In the genomic region with DNA sequence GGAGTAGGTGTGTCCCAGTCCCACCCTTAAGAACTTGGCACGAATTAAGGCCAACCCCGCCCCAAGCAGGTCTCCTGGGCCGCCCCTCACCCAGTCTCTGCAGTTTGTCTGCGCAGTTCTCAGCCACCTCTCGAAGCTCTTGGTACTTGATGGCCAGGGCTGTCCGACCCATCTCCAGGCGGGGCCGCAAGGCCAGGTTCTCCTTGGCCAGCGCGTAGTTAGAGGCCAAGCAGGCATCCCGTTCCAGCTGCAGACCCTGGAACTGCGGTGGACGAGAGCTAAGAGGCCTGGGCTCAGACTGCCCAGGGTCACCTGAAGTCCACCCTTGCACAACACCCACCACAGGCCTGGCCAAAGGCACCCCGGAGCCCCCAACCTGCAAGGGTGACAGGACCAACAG, we compare ENCODE assay signal across 10 mouse cellular contexts. TPM values are rescaled to one million over a fixed set of nuclear protein-coding genes. Genes with fewer than 3 reads are reported as not detected.
DNase-seq lines count a peak whose midpoint lies in the region; ATAC-seq and TF ChIP-seq lines count a peak whose summit lies in the region.
"Had no signal": no experiment of that assay in that cellular context is flagged by ENCODE, and none has a peak within 500 bp of the region (broad histone marks: within the 10 kb centered on the region; RNA-seq: fewer than 3 reads in every experiment).

No protein-coding gene starts in this region.

- no peaks in the 10 kb centered on the region for H3K9me3 ChIP-seq in hindbrain, embryonic 15.5 days
- H3K9me3 ChIP-seq in limb, embryonic 10.5 days (replicated peaks), result no peaks in the 10 kb centered on the region
- no peaks in the 10 kb centered on the region for H3K9me3 ChIP-seq in stomach, embryonic 15.5 days
- H3K9me3 ChIP-seq in lung, postnatal 0 days (ENCODE audit: low read length), result no peaks in the 10 kb centered on the region
- H3K9me3 ChIP-seq: liver, embryonic 12.5 days had no signal

- H3K4me2 ChIP-seq in hindbrain, embryonic 15.5 days, result peak overlapping the region; percentile 81
- H3K4me2 ChIP-seq in stomach, embryonic 15.5 days, result no peak overlapping the region
- no peak overlapping the region for H3K4me2 ChIP-seq in lung, postnatal 0 days (replicated peaks; ENCODE audit: low read depth, low read length)

- no peaks in the 10 kb centered on the region for H3K27me3 ChIP-seq in hindbrain, embryonic 15.5 days
- H3K27me3 ChIP-seq in limb, embryonic 10.5 days (ENCODE audit: low read depth, poor library complexity, severe bottlenecking), result 0 out of 2 replicates have a peak, but pooled peaks cover 9% of the 10 kb centered on the region
- no peaks in the 10 kb centered on the region for H3K27me3 ChIP-seq in stomach, embryonic 15.5 days (replicated peaks)
- no peaks in the 10 kb centered on the region for H3K27me3 ChIP-seq in lung, postnatal 0 days (replicated peaks; ENCODE audit: insufficient read depth, low read length)

- peak overlapping the region; percentile 93 for H3K27ac ChIP-seq in hindbrain, embryonic 15.5 days (replicated peaks)
- peak overlapping the region; percentile 37; the same call in 1 of the 2 replicates for H3K27ac ChIP-seq in limb, embryonic 10.5 days
- H3K27ac ChIP-seq in stomach, embryonic 15.5 days, result no peak overlapping the region
- no peak overlapping the region for H3K27ac ChIP-seq in lung, postnatal 0 days (ENCODE audit: low read length)
- H3K27ac ChIP-seq: liver, embryonic 12.5 days had no signal

- H3K9ac ChIP-seq in hindbrain, embryonic 15.5 days, result peak overlapping the region; percentile 100
- H3K9ac ChIP-seq in stomach, embryonic 15.5 days, result no peak overlapping the region
- no peak overlapping the region for H3K9ac ChIP-seq in lung, postnatal 0 days (replicated peaks; ENCODE audit: low read depth)

- H3K4me3 ChIP-seq in hindbrain, embryonic 15.5 days, result peak overlapping the region; percentile 98
- peak overlapping the region; percentile 94; the same call in 1 of the 2 replicates for H3K4me3 ChIP-seq in limb, embryonic 10.5 days
- H3K4me3 ChIP-seq in stomach, embryonic 15.5 days (replicated peaks), result peak overlapping the region; percentile 74; the same call in 1 of the 2 replicates
- H3K4me3 ChIP-seq in lung, postnatal 0 days (ENCODE audit: low read depth, low read length), result no peak overlapping the region
- H3K4me3 ChIP-seq: liver, embryonic 12.5 days had no signal

- WGBS in hindbrain, embryonic 15.5 days, result 88% methylated on average over 14 of the region's 14 CpGs
- 84% methylated on average over 14 of the region's 14 CpGs for WGBS in limb, embryonic 10.5 days
- WGBS in stomach, embryonic 15.5 days, result 81% methylated on average over 14 of the region's 14 CpGs
- WGBS in lung, postnatal 0 days, result 77% methylated on average over 14 of the region's 14 CpGs

- no peak for TF ChIP-seq EP300 in lung, postnatal 0 days (IDR thresholded peaks at IDR 0.05)

- no peak for ATAC-seq in hindbrain, embryonic 15.5 days (ENCODE audit: low FRiP score, low read depth)
- ATAC-seq in stomach, embryonic 15.5 days (ENCODE audit: insufficient read depth, low FRiP score, low read depth), result no peak
- ATAC-seq in lung, postnatal 0 days, result no peak
- ATAC-seq: liver, embryonic 12.5 days had no signal

- H3K36me3 ChIP-seq in hindbrain, embryonic 15.5 days, result peaks cover 16% of the 10 kb centered on the region; the same call in 1 of the 2 replicates
- H3K36me3 ChIP-seq in limb, embryonic 10.5 days, result peaks cover 45% of the 10 kb centered on the region
- no peaks in the 10 kb centered on the region for H3K36me3 ChIP-seq in stomach, embryonic 15.5 days
- no peaks in the 10 kb centered on the region for H3K36me3 ChIP-seq in lung, postnatal 0 days (ENCODE audit: insufficient read depth, low read length)
- H3K36me3 ChIP-seq: liver, embryonic 12.5 days had no signal

- peak; percentile 32 for DNase-seq in ovary, postnatal 36 days (ENCODE audit: low spot score)
- no peak for DNase-seq in ovary, postnatal 10 days (ENCODE audit: low spot score)
- no peak for DNase-seq in limb, embryonic 10.5 days (ENCODE audit: low spot score)
- no peak for DNase-seq in lung, postnatal 0 days (ENCODE audit: low spot score)
- no peak for DNase-seq in adrenal gland, adult 8-10 months
- DNase-seq in ovary, adult 18-20 months (ENCODE audit: low spot score), result no peak
- DNase-seq: adrenal gland, postnatal 10 days had no signal

- TF ChIP-seq CTCF in lung, postnatal 0 days (IDR thresholded peaks at IDR 0.05), result no peak

- peaks cover 21% of the 10 kb centered on the region for H3K4me1 ChIP-seq in hindbrain, embryonic 15.5 days (replicated peaks)
- peaks cover 41% of the 10 kb centered on the region for H3K4me1 ChIP-seq in limb, embryonic 10.5 days
- peaks cover 24% of the 10 kb centered on the region for H3K4me1 ChIP-seq in stomach, embryonic 15.5 days
- H3K4me1 ChIP-seq in lung, postnatal 0 days (ENCODE audit: insufficient read depth, low read depth, low read length), result peaks cover 3% of the 10 kb centered on the region; the same call in 1 of the 2 replicates

RNA-seq across cellular contexts. Expression of a gene that starts 1.7 kb away (rescaled TPM):
- polyA plus RNA-seq in hindbrain, embryonic 15.5 days (2015; fragmentation: Nextera tagmentation; extraction: Ambion mirVana), result 37.3 and 43.0 TPM in 2 replicates
- 8.5 and 12.7 TPM in 2 replicates for polyA plus RNA-seq in limb, embryonic 10.5 days (2016; fragmentation: Nextera tagmentation; extraction: Ambion mirVana)
- polyA plus RNA-seq in stomach, embryonic 15.5 days (2015; fragmentation: Nextera tagmentation; extraction: Ambion mirVana), result 7.3 and 7.6 TPM in 2 replicates
- polyA plus RNA-seq in lung, postnatal 0 days (2015; fragmentation: Nextera tagmentation; extraction: Ambion mirVana), result 4.0 and 4.4 TPM in 2 replicates
- total RNA-seq in adrenal gland, adult 8-10 months (2022), result 1 to 10 TPM; 2.2 to 6.5 (median 4.8) TPM

RNA-seq across cellular contexts. Expression of a gene that starts 11.6 kb away (rescaled TPM):
- 76.3 and 80.3 TPM in 2 replicates for polyA plus RNA-seq in hindbrain, embryonic 15.5 days (2015; fragmentation: Nextera tagmentation; extraction: Ambion mirVana)
- polyA plus RNA-seq in limb, embryonic 10.5 days (2016; fragmentation: Nextera tagmentation; extraction: Ambion mirVana), result 194 and 201 TPM in 2 replicates
- polyA plus RNA-seq in stomach, embryonic 15.5 days (2015; fragmentation: Nextera tagmentation; extraction: Ambion mirVana), result 98.6 and 112 TPM in 2 replicates
- polyA plus RNA-seq in lung, postnatal 0 days (2015; fragmentation: Nextera tagmentation; extraction: Ambion mirVana), result 52.2 and 53.1 TPM in 2 replicates
- 10 to 100 TPM; 54.5 to 56.7 (median 55.8) TPM for total RNA-seq in adrenal gland, adult 8-10 months (2022)

RNA-seq across cellular contexts. Expression of a gene that starts 12.4 kb away (rescaled TPM):
- 41.1 and 42.9 TPM in 2 replicates for polyA plus RNA-seq in hindbrain, embryonic 15.5 days (2015; fragmentation: Nextera tagmentation; extraction: Ambion mirVana)
- polyA plus RNA-seq in limb, embryonic 10.5 days (2016; fragmentation: Nextera tagmentation; extraction: Ambion mirVana), result 27.7 and 30.8 TPM in 2 replicates
- polyA plus RNA-seq in stomach, embryonic 15.5 days (2015; fragmentation: Nextera tagmentation; extraction: Ambion mirVana), result 28.9 and 33.5 TPM in 2 replicates
- 28.0 and 28.8 TPM in 2 replicates for polyA plus RNA-seq in lung, postnatal 0 days (2015; fragmentation: Nextera tagmentation; extraction: Ambion mirVana)
- 10 to 100 TPM; 35.8 to 42.0 (median 38.7) TPM for total RNA-seq in adrenal gland, adult 8-10 months (2022)

RNA-seq across cellular contexts. Expression of a gene that starts 13.3 kb away (rescaled TPM):
- 0.97 and 1.6 TPM in 2 replicates for polyA plus RNA-seq in hindbrain, embryonic 15.5 days (2015; fragmentation: Nextera tagmentation; extraction: Ambion mirVana)
- 2.5 and 5.1 TPM in 2 replicates for polyA plus RNA-seq in limb, embryonic 10.5 days (2016; fragmentation: Nextera tagmentation; extraction: Ambion mirVana)
- polyA plus RNA-seq in stomach, embryonic 15.5 days (2015; fragmentation: Nextera tagmentation; extraction: Ambion mirVana), result 5.8 and 7.5 TPM in 2 replicates
- polyA plus RNA-seq in lung, postnatal 0 days (2015; fragmentation: Nextera tagmentation; extraction: Ambion mirVana), result 0.70 and 0.96 TPM in 2 replicates
- total RNA-seq in adrenal gland, adult 8-10 months (2022), result 10 to 100 TPM; 33.6 to 42.9 (median 37.8) TPM

RNA-seq across cellular contexts. Expression of a gene that starts 53.1 kb away (rescaled TPM):
- 127 and 145 TPM in 2 replicates for polyA plus RNA-seq in hindbrain, embryonic 15.5 days (2015; fragmentation: Nextera tagmentation; extraction: Ambion mirVana)
- 7.5 and 8.1 TPM in 2 replicates for polyA plus RNA-seq in limb, embryonic 10.5 days (2016; fragmentation: Nextera tagmentation; extraction: Ambion mirVana)
- 11.8 and 12.3 TPM in 2 replicates for polyA plus RNA-seq in stomach, embryonic 15.5 days (2015; fragmentation: Nextera tagmentation; extraction: Ambion mirVana)
- 5.5 and 5.8 TPM in 2 replicates for polyA plus RNA-seq in lung, postnatal 0 days (2015; fragmentation: Nextera tagmentation; extraction: Ambion mirVana)
- total RNA-seq in adrenal gland, adult 8-10 months (2022), result 10 to 100 TPM in 3 of 4 experiments, 1 to 10 TPM in 1; 4.9 to 15.9 (median 12.1) TPM

Comparison
In these comparisons a context has a peak if more than half of its experiments do, and no peak if none do; other contexts are left out.
1. H3K27ac ChIP-seq: peak in hindbrain, embryonic 15.5 days (single experiment) and limb, embryonic 10.5 days (single experiment); none in stomach, embryonic 15.5 days (single experiment) and lung, postnatal 0 days (single experiment).